Mouse (Mus musculus) B cell, adult 62 days (primary cell): Measurements from ENCODE around the gene Ciita. TPM values are rescaled to one million over a fixed set of nuclear protein-coding genes. Genes with fewer than 3 reads are reported as not detected.

Source experiments
- total RNA-seq: library from RNA; stranded (reverse); gene quantifications from 4 replicates; pipeline ENCODE4 v1.2.4, GENCODE M21; 2023

Ciita gene
- 260 to 315 TPM (median 277 TPM) in 4 replicates for total RNA-seq

GRCm38 (mm10) chr16:10479857-10480256 is at the start of gene Ciita:
TSS of gene Ciita (plus strand) at chr16:10480059.

GRCm38 (mm10) chr16:10447264-10447594 is 32.6 kb upstream of the Ciita start, which contains the start of gene Tvp23a:
TSS of gene Tvp23a (minus strand) at chr16:10447362.

GRCm38 (mm10) chr16:10542698-10543365 is 63.0 kb downstream of the Ciita start, which contains the start of gene Dexi:
TSS of gene Dexi (minus strand) at chr16:10543054.

DNA sequence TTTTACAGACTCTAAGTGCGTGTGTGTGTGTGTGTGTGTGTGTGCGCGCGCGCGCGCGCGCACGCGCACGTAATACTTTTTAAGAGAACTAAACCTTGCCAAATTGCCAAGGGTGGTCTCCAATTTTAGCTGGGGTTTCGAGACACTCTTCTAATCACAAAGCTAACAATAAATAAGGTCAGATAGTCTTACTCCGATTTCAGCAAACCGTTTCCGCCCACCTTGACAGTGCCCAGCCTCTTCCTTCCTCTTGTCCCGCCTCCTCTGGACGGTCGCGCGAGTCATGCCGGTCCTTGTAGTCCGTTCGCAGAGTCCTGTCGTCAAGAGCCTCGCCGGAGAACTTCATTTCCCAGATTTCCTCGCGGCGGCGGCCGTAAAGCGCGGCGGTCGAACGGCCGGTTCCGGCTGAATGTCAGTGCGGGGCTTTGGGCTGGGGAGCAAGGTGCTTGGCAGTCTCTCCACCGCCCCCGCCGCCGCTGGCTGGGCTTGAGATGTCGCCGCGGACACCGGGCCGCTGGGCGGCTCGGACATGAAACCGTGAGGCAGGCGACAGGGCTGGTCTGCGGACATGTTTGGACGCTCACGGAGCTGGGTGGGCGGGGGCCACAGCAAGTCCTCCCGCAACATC is 65.2 kb downstream of the Ciita start, which contains the start of gene Clec16a:
Clec16a (plus strand) TSS at position 345 of the 628 bp plus-strand sequence.

Other genes starting within 250 kb of the Ciita start
- not detected in 4 replicates for gene Emp2, start 166.1 kb upstream of the Ciita start, total RNA-seq
- gene Tekt5, start 84.6 kb upstream of the Ciita start, total RNA-seq, result not detected in 4 replicates
- gene Nubp1, start 68.1 kb upstream of the Ciita start, total RNA-seq, result 54.4 to 57.2 TPM (median 55.4 TPM) in 4 replicates
- gene Tvp23a, start 32.7 kb upstream of the Ciita start, total RNA-seq, result not detected in 4 replicates
- gene Dexi, start 63.0 kb downstream of the Ciita start, total RNA-seq, result 14.5 to 17.7 TPM (median 15.9 TPM) in 4 replicates
- 32.3 to 40.9 TPM (median 34.9 TPM) in 4 replicates for gene Clec16a, start 65.3 kb downstream of the Ciita start, total RNA-seq